Mouse (Mus musculus) embryonic fibroblast, embryonic 13.5 days (primary cell): ENCODE results near the gene Sorbs2. TPM values are rescaled to one million over a fixed set of nuclear protein-coding genes. Genes with fewer than 3 reads are reported as not detected.
A peak's percentile ranks its signal among the peaks of the same experiment; 100 is the strongest.

Source experiments
- H3K27ac ChIP-seq: 2 replicates; pipeline ENCODE4 v1.5.1; 2012; ENCODE audit warnings: low read length, control low read depth, inconsistent platforms; ENCODE audit not compliant: insufficient read depth
- H3K4me1 ChIP-seq: 2 replicates; pipeline ENCODE4 v1.6.1; 2011; ENCODE audit warnings: low read length; ENCODE audit not compliant: control insufficient read depth, insufficient read depth
- H3K4me3 ChIP-seq: 2 replicates; pipeline ENCODE4 v1.5.1; 2011; ENCODE audit warnings: mild to moderate bottlenecking, control low read depth, low read length; ENCODE audit not compliant: insufficient read depth
- CTCF ChIP-seq: IDR thresholded peaks from 2 replicates; pipeline ENCODE4 v1.5.1; 2011; ENCODE audit warnings: mild to moderate bottlenecking, control low read depth, low read length, moderate library complexity, borderline replicate concordance; ENCODE audit not compliant: insufficient read depth
- POLR2A ChIP-seq: IDR thresholded peaks from 2 replicates; pipeline ENCODE4 v1.6.1; 2011; ENCODE audit warnings: low read depth, mild to moderate bottlenecking, control low read depth, low read length, moderate library complexity
- polyA plus RNA-seq: library from polyadenylated mRNA; stranded (reverse); fragments of >200 nt; gene quantifications from 2 replicates; pipeline ENCODE4 v1.2.4, GENCODE M21; 2011; ENCODE audit warnings: low read depth; ENCODE audit not compliant: missing spikeins, insufficient read length

Gene Sorbs2
- polyA plus RNA-seq, 1 experiment: 28.5 TPM

GRCm38 (mm10) chr8:45703700-45704101 is 196.1 kb downstream of the Sorbs2 start:
- TF ChIP-seq CTCF (no peak), POLR2A (no peak)
- Histone ChIP-seq H3K27ac (no peak overlapping the region), H3K4me3 (no peak overlapping the region), H3K4me1 (no peaks in the 10 kb centered on the region)

- no peak for TF ChIP-seq POLR2A
- TF ChIP-seq CTCF: no peak
- Histone ChIP-seq H3K4me3 (no peak overlapping the region), H3K4me1 (no peaks in the 10 kb centered on the region), H3K27ac (peak overlapping the region; percentile 57)
These were observed 201.5 kb downstream of the Sorbs2 start for GRCm38 (mm10) chr8:45709098-45709497.

- TF ChIP-seq POLR2A: no peak
- H3K4me1 ChIP-seq: no peaks in the 10 kb centered on the region
- peak overlapping the region; percentile 58 for H3K27ac ChIP-seq
- H3K4me3 ChIP-seq: no peak overlapping the region
These were observed 202.1 kb downstream of the Sorbs2 start for GRCm38 (mm10) chr8:45709734-45710133.

GRCm38 (mm10) chr8:45712610-45713009 is 205.0 kb downstream of the Sorbs2 start:
- no peaks in the 10 kb centered on the region for H3K4me1 ChIP-seq
- TF ChIP-seq CTCF (no peak), POLR2A (no peak)
- H3K27ac ChIP-seq: no peak overlapping the region
- H3K4me3 ChIP-seq: no peak overlapping the region

- H3K4me1 ChIP-seq: no peaks in the 10 kb centered on the region
- no peak for TF ChIP-seq POLR2A
- no peak for TF ChIP-seq CTCF
- H3K4me3 ChIP-seq: no peak overlapping the region
- H3K27ac ChIP-seq: no peak overlapping the region
These were observed 207.2 kb downstream of the Sorbs2 start for GRCm38 (mm10) chr8:45714806-45715205.

- Histone ChIP-seq H3K4me1 (no peaks in the 10 kb centered on the region), H3K27ac (no peak overlapping the region), H3K4me3 (no peak overlapping the region)
- TF ChIP-seq CTCF (no peak), POLR2A (no peak)
These were observed 207.9 kb downstream of the Sorbs2 start for GRCm38 (mm10) chr8:45715330-45716027.

- no peak overlapping the region for H3K4me3 ChIP-seq
- peak overlapping the region; percentile 65; the same call in 1 of the 2 replicates for H3K27ac ChIP-seq
- no peaks in the 10 kb centered on the region; the same call in 1 of the 2 replicates for H3K4me1 ChIP-seq
- no peak for TF ChIP-seq CTCF
- TF ChIP-seq POLR2A: no peak
These were observed 212.2 kb downstream of the Sorbs2 start for GRCm38 (mm10) chr8:45719776-45720175.

GRCm38 (mm10) chr8:45724204-45724603 is 216.6 kb downstream of the Sorbs2 start:
- H3K27ac ChIP-seq: no peak overlapping the region
- no peak for TF ChIP-seq POLR2A
- H3K4me3 ChIP-seq: no peak overlapping the region
- no peaks in the 10 kb centered on the region; the same call in 1 of the 2 replicates for H3K4me1 ChIP-seq

- no peaks in the 10 kb centered on the region; the same call in 1 of the 2 replicates for H3K4me1 ChIP-seq
- H3K27ac ChIP-seq: 0 out of 2 replicates have a peak overlapping the region, but pooled peaks have one; percentile 5
- no peak overlapping the region for H3K4me3 ChIP-seq
- TF ChIP-seq CTCF: no peak
- TF ChIP-seq POLR2A: no peak
These were observed 217.7 kb downstream of the Sorbs2 start for GRCm38 (mm10) chr8:45725321-45725720.

- Histone ChIP-seq H3K27ac (no peak overlapping the region), H3K4me3 (no peak overlapping the region), H3K4me1 (no peaks in the 10 kb centered on the region; the same call in 1 of the 2 replicates)
- TF ChIP-seq CTCF (no peak), POLR2A (no peak)
These were observed 222.3 kb downstream of the Sorbs2 start for GRCm38 (mm10) chr8:45729850-45730382.
